Mouse (Mus musculus): ENCODE measurements around the gene Aqp1. TPM values are rescaled to one million over a fixed set of nuclear protein-coding genes. Genes with fewer than 3 reads are reported as not detected.

Aqp1 gene
- 6.1 and 8.0 TPM in 2 replicates for polyA plus RNA-seq (2014; fragmentation: Nextera tagmentation; extraction: Ambion mirVana)

- Histone ChIP-seq H3K4me2 (peak within 1 kb of the TSS; percentile 62), H3K27me3 (replicated peaks; ENCODE audit: control insufficient read depth, insufficient read depth, low read length) (no peaks in the 10 kb centered on the region), H3K9ac (ENCODE audit: low read depth, low read length) (peak within 1 kb of the TSS; percentile 63), H3K4me3 (ENCODE audit: low read depth, low read length) (peak within 1 kb of the TSS; percentile 41), H3K36me3 (ENCODE audit: control insufficient read depth, insufficient read depth, low read length) (no peaks in the 10 kb centered on the region), H3K4me1 (replicated peaks; ENCODE audit: control insufficient read depth, insufficient read depth, low read length) (peaks cover 64% of the 10 kb centered on the region), H3K27ac (ENCODE audit: low read depth, low read length) (peak within 1 kb of the TSS; percentile 59), H3K9me3 (ENCODE audit: control insufficient read depth, low read length) (no peaks in the 10 kb centered on the region)
- ATAC-seq (replicated peaks; ENCODE audit: low FRiP score): peak; percentile 55
- no peak for DNase-seq (ENCODE audit: low spot score)
- WGBS: 21% methylated on average over 12 of the region's 12 CpGs
These were observed at the start of gene Aqp1 for GRCm38 (mm10) chr6:55335989-55336514. TSS of gene Aqp1 (plus strand) at chr6:55336432.

DNA sequence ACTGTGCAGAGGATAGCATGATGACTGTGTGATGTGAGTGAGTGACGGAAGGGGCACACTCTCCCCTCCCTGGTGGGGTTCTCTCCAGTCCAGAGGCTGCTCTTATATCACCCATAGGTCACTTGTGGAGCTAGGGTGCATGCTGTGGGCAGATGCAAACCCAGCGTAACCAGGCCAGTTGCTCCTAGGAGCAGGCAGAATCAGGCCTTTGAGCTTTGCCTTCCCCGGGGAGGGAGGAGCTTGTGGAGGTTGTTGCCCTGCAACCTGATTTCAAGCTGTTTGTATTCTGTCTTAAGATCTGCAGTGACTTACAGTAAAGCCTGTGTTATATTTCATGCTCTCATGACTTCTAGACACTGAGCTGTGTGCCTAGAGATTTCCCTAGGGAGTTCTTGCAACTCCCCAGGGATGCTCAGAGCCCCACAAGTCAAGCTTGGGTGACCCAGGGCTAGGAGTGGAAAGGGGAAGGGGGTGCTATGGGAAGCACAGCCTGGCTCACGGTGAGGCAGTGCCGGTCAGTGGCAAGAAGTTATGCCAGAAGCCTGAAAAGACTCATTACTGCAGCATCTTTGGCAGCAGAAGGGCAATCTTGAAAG, 48.1 kb upstream of the Aqp1 start:
- H3K27me3 ChIP-seq (replicated peaks; ENCODE audit: control insufficient read depth, insufficient read depth, low read length): no peaks in the 10 kb centered on the region
- no peak overlapping the region for H3K27ac ChIP-seq (ENCODE audit: low read depth, low read length)
- 0 out of 2 replicates have a peak, but pooled peaks cover 5% of the 10 kb centered on the region for H3K4me1 ChIP-seq (replicated peaks; ENCODE audit: control insufficient read depth, insufficient read depth, low read length)
- no peak overlapping the region for H3K4me3 ChIP-seq (ENCODE audit: low read depth, low read length)
- no peaks in the 10 kb centered on the region for H3K9me3 ChIP-seq (ENCODE audit: control insufficient read depth, low read length)
- no peak for DNase-seq (ENCODE audit: low spot score)
- 83% methylated on average over 5 of the region's 5 CpGs for WGBS
- ATAC-seq (replicated peaks; ENCODE audit: low FRiP score): no peak
- H3K36me3 ChIP-seq (ENCODE audit: control insufficient read depth, insufficient read depth, low read length): no peaks in the 10 kb centered on the region
- H3K4me2 ChIP-seq: no peak overlapping the region
- H3K9ac ChIP-seq (ENCODE audit: low read depth, low read length): no peak overlapping the region

DNA sequence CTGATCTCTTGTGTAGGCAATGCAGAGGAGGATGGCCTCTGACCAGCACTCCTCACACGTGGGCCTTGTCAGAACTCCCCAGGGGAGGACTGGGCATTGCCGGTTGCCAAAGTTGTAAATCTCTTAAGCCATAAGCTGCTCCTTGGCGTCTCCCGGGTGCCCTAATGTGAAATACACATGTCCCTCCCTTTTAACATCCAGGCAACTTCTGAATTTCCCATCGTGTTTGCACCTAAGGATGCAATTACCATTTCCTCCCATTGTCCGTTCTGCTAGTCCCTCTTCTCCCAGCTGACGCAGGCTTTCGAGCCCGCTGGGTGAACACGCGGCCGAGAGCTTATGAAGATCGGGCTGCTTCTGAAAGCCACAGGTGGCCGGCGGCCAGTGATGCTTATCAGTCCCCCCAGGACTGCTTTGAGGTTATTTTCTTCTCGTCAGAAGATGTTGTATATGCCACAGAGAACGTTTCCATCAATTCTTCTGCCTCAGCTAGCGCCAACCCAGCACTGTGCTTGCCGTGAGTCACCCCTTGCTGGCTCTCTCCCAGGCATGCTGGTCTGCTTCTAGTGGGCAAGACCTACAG, 41.6 kb upstream of the Aqp1 start:
- Histone ChIP-seq H3K27me3 (replicated peaks; ENCODE audit: control insufficient read depth, insufficient read depth, low read length) (no peaks in the 10 kb centered on the region), H3K9ac (ENCODE audit: low read depth, low read length) (no peak overlapping the region), H3K4me2 (no peak overlapping the region), H3K4me1 (replicated peaks; ENCODE audit: control insufficient read depth, insufficient read depth, low read length) (peaks cover 7% of the 10 kb centered on the region; the same call in 1 of the 2 replicates), H3K9me3 (ENCODE audit: control insufficient read depth, low read length) (no peaks in the 10 kb centered on the region), H3K27ac (ENCODE audit: low read depth, low read length) (no peak overlapping the region), H3K4me3 (ENCODE audit: low read depth, low read length) (no peak overlapping the region), H3K36me3 (ENCODE audit: control insufficient read depth, insufficient read depth, low read length) (no peaks in the 10 kb centered on the region)
- ATAC-seq (replicated peaks; ENCODE audit: low FRiP score): no peak
- WGBS: 53% methylated on average over 19 of the region's 19 CpGs
- DNase-seq (ENCODE audit: low spot score): no peak

DNA sequence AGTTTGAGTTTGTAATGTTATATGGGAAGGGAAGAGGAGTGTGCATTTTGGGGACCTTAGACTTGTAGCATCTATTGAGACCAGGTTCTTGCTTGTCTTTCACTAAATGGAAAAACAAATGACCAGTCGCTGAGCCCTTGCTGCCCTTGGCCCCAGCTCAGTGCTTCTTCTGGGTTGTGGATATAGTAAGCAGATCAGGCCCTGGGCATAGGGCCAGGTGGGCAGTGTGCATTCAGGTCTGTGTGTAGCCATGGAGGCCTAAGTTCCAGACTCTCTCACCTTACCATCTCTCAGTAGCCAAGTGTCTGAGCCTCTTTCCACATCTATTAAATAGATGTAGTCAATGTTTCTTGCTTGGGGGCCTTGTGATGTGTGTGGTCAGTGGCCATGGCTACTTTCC, 40.9 kb upstream of the Aqp1 start:
- no peak for ATAC-seq (replicated peaks; ENCODE audit: low FRiP score)
- no peak overlapping the region for H3K4me2 ChIP-seq
- WGBS: 88% methylated on average over 1 of the region's 1 CpGs

DNA sequence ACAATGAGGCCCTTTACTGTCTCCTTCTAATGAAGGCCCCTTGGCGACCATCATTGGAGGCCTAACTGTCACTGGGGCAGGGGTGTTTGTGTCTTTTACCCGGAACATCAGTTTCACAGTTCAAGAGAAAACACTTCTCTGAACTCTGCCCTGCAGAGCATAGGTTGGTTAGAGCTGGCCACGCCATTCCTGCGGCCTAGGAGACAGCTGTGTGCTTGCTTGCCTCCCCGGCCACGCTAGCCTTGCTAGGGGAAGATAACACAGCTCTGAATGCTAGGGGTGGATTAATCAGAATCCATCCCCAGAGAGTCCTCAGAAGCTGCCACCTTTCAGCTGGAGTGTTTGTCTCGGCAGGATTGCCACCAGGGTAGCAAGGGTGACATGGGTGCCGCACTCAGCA, 36.8 kb upstream of the Aqp1 start:
- Histone ChIP-seq H3K27me3 (replicated peaks; ENCODE audit: control insufficient read depth, insufficient read depth, low read length) (no peaks in the 10 kb centered on the region), H3K9me3 (ENCODE audit: control insufficient read depth, low read length) (no peaks in the 10 kb centered on the region), H3K36me3 (ENCODE audit: control insufficient read depth, insufficient read depth, low read length) (no peaks in the 10 kb centered on the region), H3K4me2 (no peak overlapping the region), H3K27ac (ENCODE audit: low read depth, low read length) (no peak overlapping the region), H3K4me3 (ENCODE audit: low read depth, low read length) (no peak overlapping the region), H3K4me1 (replicated peaks; ENCODE audit: control insufficient read depth, insufficient read depth, low read length) (peaks cover 8% of the 10 kb centered on the region; the same call in 1 of the 2 replicates), H3K9ac (ENCODE audit: low read depth, low read length) (no peak overlapping the region)
- ATAC-seq (replicated peaks; ENCODE audit: low FRiP score) (peak; percentile 76), DNase-seq (ENCODE audit: low spot score) (no peak)
- WGBS: 57% methylated on average over 8 of the region's 8 CpGs

More for the DNA sequence above, 40.9 kb upstream of the Aqp1 start:
- Histone ChIP-seq H3K27ac (ENCODE audit: low read depth, low read length) (no peak overlapping the region), H3K9ac (ENCODE audit: low read depth, low read length) (no peak overlapping the region), H3K27me3 (replicated peaks; ENCODE audit: control insufficient read depth, insufficient read depth, low read length) (no peaks in the 10 kb centered on the region), H3K36me3 (ENCODE audit: control insufficient read depth, insufficient read depth, low read length) (no peaks in the 10 kb centered on the region), H3K4me3 (ENCODE audit: low read depth, low read length) (no peak overlapping the region), H3K4me1 (replicated peaks; ENCODE audit: control insufficient read depth, insufficient read depth, low read length) (peaks cover 11% of the 10 kb centered on the region; the same call in 1 of the 2 replicates), H3K9me3 (ENCODE audit: control insufficient read depth, low read length) (no peaks in the 10 kb centered on the region)
- DNase-seq (ENCODE audit: low spot score): no peak

GRCm38 (mm10) chr6:55299917-55300316, 36.3 kb upstream of the Aqp1 start:
- 89% methylated on average over 2 of the region's 2 CpGs for WGBS
- peaks cover 8% of the 10 kb centered on the region; the same call in 1 of the 2 replicates for H3K4me1 ChIP-seq (replicated peaks; ENCODE audit: control insufficient read depth, insufficient read depth, low read length)
- ATAC-seq (replicated peaks; ENCODE audit: low FRiP score) (no peak), DNase-seq (ENCODE audit: low spot score) (no peak)
- H3K36me3 ChIP-seq (ENCODE audit: control insufficient read depth, insufficient read depth, low read length): no peaks in the 10 kb centered on the region
- H3K4me3 ChIP-seq (ENCODE audit: low read depth, low read length): no peak overlapping the region
- H3K4me2 ChIP-seq: no peak overlapping the region
- H3K9ac ChIP-seq (ENCODE audit: low read depth, low read length): no peak overlapping the region
- no peak overlapping the region for H3K27ac ChIP-seq (ENCODE audit: low read depth, low read length)
- no peaks in the 10 kb centered on the region for H3K27me3 ChIP-seq (replicated peaks; ENCODE audit: control insufficient read depth, insufficient read depth, low read length)
- no peaks in the 10 kb centered on the region for H3K9me3 ChIP-seq (ENCODE audit: control insufficient read depth, low read length)

- Histone ChIP-seq H3K4me3 (ENCODE audit: low read depth, low read length) (no peak overlapping the region), H3K36me3 (ENCODE audit: control insufficient read depth, insufficient read depth, low read length) (no peaks in the 10 kb centered on the region), H3K9me3 (ENCODE audit: control insufficient read depth, low read length) (no peaks in the 10 kb centered on the region), H3K9ac (ENCODE audit: low read depth, low read length) (no peak overlapping the region), H3K27me3 (replicated peaks; ENCODE audit: control insufficient read depth, insufficient read depth, low read length) (no peaks in the 10 kb centered on the region), H3K27ac (ENCODE audit: low read depth, low read length) (no peak overlapping the region), H3K4me1 (replicated peaks; ENCODE audit: control insufficient read depth, insufficient read depth, low read length) (peaks cover 8% of the 10 kb centered on the region; the same call in 1 of the 2 replicates), H3K4me2 (no peak overlapping the region)
- 64% methylated on average over 11 of the region's 11 CpGs for WGBS
- ATAC-seq (replicated peaks; ENCODE audit: low FRiP score) (no peak), DNase-seq (ENCODE audit: low spot score) (no peak)
These were observed 35.5 kb upstream of the Aqp1 start for GRCm38 (mm10) chr6:55300704-55301103.

DNA sequence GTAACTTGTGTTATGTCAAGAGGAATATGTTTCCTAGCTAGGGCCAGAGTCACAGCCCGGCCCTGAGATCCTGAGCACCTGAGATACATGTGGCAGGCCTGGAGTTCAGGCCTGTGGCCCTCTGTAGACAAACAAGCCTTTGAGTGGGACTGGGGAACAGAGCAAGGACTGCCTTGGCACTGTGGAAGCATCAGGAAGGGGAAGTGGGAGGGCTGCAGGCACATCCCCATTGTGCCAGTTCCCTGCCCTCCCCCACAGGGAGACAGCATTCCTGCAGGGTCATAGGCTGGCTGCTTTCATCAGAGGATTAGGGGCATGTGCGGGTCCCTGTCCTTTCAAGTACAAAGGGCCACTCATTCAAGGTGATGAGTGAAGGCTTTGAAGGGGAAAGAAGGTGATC, 26.1 kb upstream of the Aqp1 start:
- WGBS: 77% methylated on average over 2 of the region's 2 CpGs
- Histone ChIP-seq H3K9ac (ENCODE audit: low read depth, low read length) (no peak overlapping the region), H3K9me3 (ENCODE audit: control insufficient read depth, low read length) (no peaks in the 10 kb centered on the region), H3K36me3 (ENCODE audit: control insufficient read depth, insufficient read depth, low read length) (no peaks in the 10 kb centered on the region), H3K4me1 (replicated peaks; ENCODE audit: control insufficient read depth, insufficient read depth, low read length) (peaks cover 20% of the 10 kb centered on the region), H3K27me3 (replicated peaks; ENCODE audit: control insufficient read depth, insufficient read depth, low read length) (no peaks in the 10 kb centered on the region), H3K4me3 (ENCODE audit: low read depth, low read length) (no peak overlapping the region), H3K27ac (ENCODE audit: low read depth, low read length) (no peak overlapping the region), H3K4me2 (no peak overlapping the region)
- DNase-seq (ENCODE audit: low spot score) (no peak), ATAC-seq (replicated peaks; ENCODE audit: low FRiP score) (no peak)

GRCm38 (mm10) chr6:55311962-55312361, 24.3 kb upstream of the Aqp1 start:
- Histone ChIP-seq H3K4me2 (no peak overlapping the region), H3K9ac (ENCODE audit: low read depth, low read length) (no peak overlapping the region), H3K4me3 (ENCODE audit: low read depth, low read length) (no peak overlapping the region), H3K27me3 (replicated peaks; ENCODE audit: control insufficient read depth, insufficient read depth, low read length) (no peaks in the 10 kb centered on the region), H3K9me3 (ENCODE audit: control insufficient read depth, low read length) (no peaks in the 10 kb centered on the region), H3K27ac (ENCODE audit: low read depth, low read length) (no peak overlapping the region), H3K4me1 (replicated peaks; ENCODE audit: control insufficient read depth, insufficient read depth, low read length) (peaks cover 20% of the 10 kb centered on the region), H3K36me3 (ENCODE audit: control insufficient read depth, insufficient read depth, low read length) (no peaks in the 10 kb centered on the region)
- WGBS: 56% methylated on average over 5 of the region's 5 CpGs
- no peak for DNase-seq (ENCODE audit: low spot score)
- no peak for ATAC-seq (replicated peaks; ENCODE audit: low FRiP score)
